Mouse (Mus musculus) intestine, embryonic 15.5 days (tissue): ENCODE results near the gene Rtl10. TPM values are rescaled to one million over a fixed set of nuclear protein-coding genes. Genes with fewer than 3 reads are reported as not detected.

ENCODE experiments used
- ATAC-seq: fragments of 200-750 bp; cut with Nextera tagmentation; 2 replicates; pipeline ENCODE4 v1.8.0; 2017; ENCODE audit warnings: moderate TSS enrichment, moderate library complexity
- H3K27ac ChIP-seq: fragments of 300-500 bp; sonication (generic); 2 replicates; pipeline ENCODE4 v1.5.1; 2015; ENCODE audit warnings: mild to moderate bottlenecking, inconsistent platforms
- H3K27me3 ChIP-seq: fragments of 300-500 bp; sonication (generic); replicated peaks from 2 replicates; pipeline ENCODE4 v1.6.1; 2015; ENCODE audit warnings: inconsistent platforms
- H3K36me3 ChIP-seq: fragments of 300-500 bp; sonication (generic); 2 replicates; pipeline ENCODE4 v1.6.1; 2015; ENCODE audit warnings: inconsistent platforms
- H3K4me1 ChIP-seq: fragments of 300-500 bp; sonication (generic); replicated peaks from 2 replicates; pipeline ENCODE4 v1.6.1; 2015; ENCODE audit warnings: inconsistent platforms
- H3K4me2 ChIP-seq: fragments of 300-500 bp; sonication (generic); replicated peaks from 2 replicates; pipeline ENCODE4 v1.6.1; 2015; ENCODE audit warnings: mild to moderate bottlenecking, inconsistent platforms
- H3K4me3 ChIP-seq: fragments of 300-500 bp; sonication (generic); replicated peaks from 2 replicates; pipeline ENCODE4 v1.5.1; 2015; ENCODE audit warnings: inconsistent platforms
- H3K9ac ChIP-seq: fragments of 300-500 bp; sonication (generic); 2 replicates; pipeline ENCODE4 v1.6.1; 2015; ENCODE audit warnings: inconsistent platforms
- H3K9me3 ChIP-seq: fragments of 300-500 bp; sonication (generic); 2 replicates; pipeline ENCODE4 v1.6.1; 2016; ENCODE audit warnings: inconsistent platforms
- WGBS: fragments of 180-500 bp; shearing (Covaris S2); methylation state at CpG from one replicate; pipeline ENCODE4 v1.1.7; 2015; 5-methylcytosine and 5-hydroxymethylcytosine counted together
- polyA plus RNA-seq: library from polyadenylated mRNA; unstranded; fragments of >200 nt; fragmentation: Nextera tagmentation; extraction: Ambion mirVana; gene quantifications from 2 replicates; pipeline ENCODE4 v1.2.1, GENCODE M21; 2015

The Rtl10 gene
- 3.2 and 3.4 TPM in 2 replicates for polyA plus RNA-seq

DNA sequence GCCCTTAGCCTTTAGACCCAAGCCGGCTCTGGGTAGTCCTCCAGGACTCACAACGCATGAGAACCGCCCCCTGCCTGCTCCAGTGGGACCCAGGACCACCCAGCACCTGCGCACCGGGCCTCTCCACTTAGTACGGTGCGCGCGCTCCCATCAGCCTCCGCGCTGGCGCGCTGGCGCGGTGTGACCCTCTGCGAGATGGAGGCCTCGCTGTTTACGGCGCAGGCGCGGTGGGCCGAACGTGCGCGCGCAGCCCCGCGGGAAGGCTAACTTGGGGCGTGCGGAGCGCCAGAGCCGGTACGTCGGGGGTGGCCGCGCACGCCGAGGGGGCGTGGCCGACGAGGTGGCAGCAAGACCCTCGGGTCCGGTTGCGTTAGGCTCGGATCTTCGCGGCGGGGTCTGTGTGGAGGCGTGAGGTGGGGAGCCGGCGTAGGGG, at the start of gene Rtl10, which contains the start of gene Gnb1l:
Rtl10 (plus strand) TSS at position 344 of the 433 bp plus-strand sequence.
Gnb1l (plus strand) TSS at position 156 of the 433 bp plus-strand sequence.
- Histone ChIP-seq H3K27ac (peak within 1 kb of the TSS; percentile 83), H3K4me3 (peak within 1 kb of the TSS; percentile 81), H3K36me3 (peaks cover 7% of the 10 kb centered on the region), H3K27me3 (no peaks in the 10 kb centered on the region), H3K9me3 (no peaks in the 10 kb centered on the region), H3K4me1 (peaks cover 7% of the 10 kb centered on the region), H3K9ac (peak within 1 kb of the TSS; percentile 78), H3K4me2 (peak within 1 kb of the TSS; percentile 89)
- WGBS, result under 1% methylated on average over 51 of the region's 51 CpGs
- ATAC-seq, result peak; percentile 99

DNA sequence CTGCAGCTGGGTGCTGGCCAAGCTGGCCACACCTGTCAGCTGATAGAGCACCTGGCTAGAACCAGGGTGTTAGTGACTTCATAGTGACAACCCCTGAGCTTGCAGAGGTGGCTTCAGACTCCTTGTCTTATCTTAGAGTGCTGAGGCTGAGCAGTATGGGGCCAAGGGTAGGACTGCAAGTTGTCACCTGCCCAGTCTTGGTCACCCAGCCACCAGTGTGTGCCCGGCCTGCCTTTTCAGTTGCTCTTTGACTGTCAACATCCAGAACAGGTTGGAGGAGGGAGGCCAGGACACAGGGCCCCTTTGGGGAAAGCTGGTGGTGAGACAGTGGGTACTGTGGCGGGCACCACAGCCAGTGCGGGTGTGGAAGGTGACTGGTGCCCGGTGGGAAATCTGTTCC, 49.7 kb upstream of the Rtl10 start:
- ATAC-seq, result no peak

DNA sequence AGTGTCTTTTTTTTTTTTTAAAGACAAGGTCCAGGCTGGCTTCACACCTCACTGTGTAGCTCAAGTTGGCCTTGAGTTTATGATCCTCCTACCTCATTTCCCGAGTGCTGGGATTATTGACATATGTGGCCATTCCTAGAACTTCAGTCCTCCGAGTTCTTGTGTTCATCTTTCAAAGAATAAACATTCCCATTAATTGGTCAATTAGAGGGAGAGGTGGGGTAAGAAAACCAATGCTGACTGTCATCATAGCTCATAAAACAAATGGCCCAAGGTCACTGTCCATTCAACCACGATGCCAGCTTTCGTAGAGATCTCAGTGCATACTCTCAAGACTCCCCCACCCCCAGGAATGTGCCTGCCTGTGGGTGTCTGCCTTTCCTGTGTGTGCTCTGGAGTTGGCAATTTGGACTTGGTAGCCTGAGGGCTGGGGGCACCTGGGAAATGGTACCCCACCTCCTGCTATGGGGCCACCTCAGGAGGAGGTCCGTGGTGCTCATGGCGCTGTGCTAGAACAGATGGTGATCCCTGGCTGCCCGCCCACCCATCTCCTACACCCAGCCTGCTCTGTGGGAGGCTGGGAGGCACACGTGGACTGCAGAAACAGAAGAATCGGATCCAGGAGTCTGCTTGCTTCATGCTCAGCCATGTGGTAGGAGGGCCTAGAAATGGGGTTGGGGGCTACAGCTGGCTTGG, 47.1 kb upstream of the Rtl10 start:
- no peak overlapping the region for H3K9ac ChIP-seq
- peak; percentile 34; the same call in 1 of the 2 replicates for ATAC-seq

More for the DNA sequence above, 49.7 kb upstream of the Rtl10 start:
- H3K4me2 ChIP-seq, result no peak overlapping the region
- H3K27me3 ChIP-seq, result no peaks in the 10 kb centered on the region
- WGBS, result 95% methylated on average over 4 of the region's 4 CpGs
- H3K27ac ChIP-seq, result no peak overlapping the region
- H3K9ac ChIP-seq, result no peak overlapping the region
- no peaks in the 10 kb centered on the region; the same call in 1 of the 2 replicates for H3K36me3 ChIP-seq
- H3K9me3 ChIP-seq, result no peaks in the 10 kb centered on the region
- H3K4me3 ChIP-seq, result no peak overlapping the region
- peaks cover 16% of the 10 kb centered on the region for H3K4me1 ChIP-seq

DNA sequence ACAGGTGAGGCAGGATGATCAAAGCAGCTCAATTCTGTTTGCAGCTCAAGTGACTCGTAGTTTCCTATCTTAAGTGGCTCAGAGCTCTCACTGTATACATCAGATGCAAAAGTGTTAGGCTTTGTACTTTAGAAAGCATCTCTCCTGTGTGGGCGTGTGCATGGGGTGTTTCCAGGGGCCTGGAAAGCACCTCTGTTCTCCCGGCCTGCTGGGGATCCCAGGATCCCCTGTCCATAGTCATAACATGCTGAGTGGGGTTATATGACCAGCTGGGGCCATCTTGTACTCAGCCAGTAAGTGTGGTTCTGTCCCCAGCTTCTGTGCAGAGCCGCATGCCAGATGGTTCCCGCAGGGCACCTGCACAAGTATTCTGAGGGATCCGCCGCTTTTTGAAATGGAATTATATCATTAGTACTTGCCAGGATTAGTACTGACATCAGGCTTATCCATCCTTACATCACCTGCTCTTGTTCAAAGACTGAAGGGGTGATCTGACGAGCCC, 46.3 kb upstream of the Rtl10 start:
- WGBS, result 84% methylated on average over 8 of the region's 8 CpGs
- no peak overlapping the region for H3K4me3 ChIP-seq
- H3K9me3 ChIP-seq, result no peaks in the 10 kb centered on the region
- no peak overlapping the region for H3K9ac ChIP-seq
- H3K4me1 ChIP-seq, result peaks cover 15% of the 10 kb centered on the region
- H3K36me3 ChIP-seq, result peaks cover 4% of the 10 kb centered on the region; the same call in 1 of the 2 replicates
- H3K4me2 ChIP-seq, result no peak overlapping the region
- H3K27me3 ChIP-seq, result no peaks in the 10 kb centered on the region
- no peak for ATAC-seq
- no peak overlapping the region for H3K27ac ChIP-seq

More for the DNA sequence above, 47.1 kb upstream of the Rtl10 start:
- no peak overlapping the region for H3K4me2 ChIP-seq
- H3K27ac ChIP-seq, result no peak overlapping the region
- H3K4me1 ChIP-seq, result peaks cover 16% of the 10 kb centered on the region
- no peak overlapping the region for H3K4me3 ChIP-seq
- H3K36me3 ChIP-seq, result no peaks in the 10 kb centered on the region; the same call in 1 of the 2 replicates
- H3K9me3 ChIP-seq, result no peaks in the 10 kb centered on the region
- no peaks in the 10 kb centered on the region for H3K27me3 ChIP-seq
- WGBS, result 50% methylated on average over 9 of the region's 9 CpGs

DNA sequence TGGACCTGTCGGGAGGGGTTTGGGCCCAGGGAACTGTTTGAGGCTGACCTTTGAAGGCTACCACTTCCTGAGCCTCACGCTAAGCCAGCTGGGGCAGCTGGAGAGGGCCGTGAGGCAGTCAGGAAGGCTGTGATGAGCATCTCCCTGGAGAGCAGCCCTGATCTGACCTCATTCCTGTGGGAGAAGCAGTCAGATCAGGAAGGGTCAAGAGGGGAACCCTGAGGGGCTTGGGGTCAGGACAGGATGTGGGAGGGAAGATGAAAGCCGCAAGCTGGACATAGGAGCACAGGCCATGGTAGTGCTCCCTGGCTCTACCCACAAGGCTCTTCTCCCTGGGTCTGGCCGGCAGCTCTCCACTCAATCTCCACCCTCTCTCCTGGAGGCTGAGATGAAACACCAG, 44.9 kb upstream of the Rtl10 start:
- H3K4me3 ChIP-seq, result no peak overlapping the region
- no peaks in the 10 kb centered on the region for H3K27me3 ChIP-seq
- H3K27ac ChIP-seq, result no peak overlapping the region
- no peak overlapping the region for H3K9ac ChIP-seq
- H3K36me3 ChIP-seq, result peaks cover 4% of the 10 kb centered on the region; the same call in 1 of the 2 replicates
- no peak overlapping the region for H3K4me2 ChIP-seq
- peaks cover 5% of the 10 kb centered on the region for H3K4me1 ChIP-seq
- H3K9me3 ChIP-seq, result no peaks in the 10 kb centered on the region
- no peak for ATAC-seq
- WGBS, result 55% methylated on average over 5 of the region's 5 CpGs

DNA sequence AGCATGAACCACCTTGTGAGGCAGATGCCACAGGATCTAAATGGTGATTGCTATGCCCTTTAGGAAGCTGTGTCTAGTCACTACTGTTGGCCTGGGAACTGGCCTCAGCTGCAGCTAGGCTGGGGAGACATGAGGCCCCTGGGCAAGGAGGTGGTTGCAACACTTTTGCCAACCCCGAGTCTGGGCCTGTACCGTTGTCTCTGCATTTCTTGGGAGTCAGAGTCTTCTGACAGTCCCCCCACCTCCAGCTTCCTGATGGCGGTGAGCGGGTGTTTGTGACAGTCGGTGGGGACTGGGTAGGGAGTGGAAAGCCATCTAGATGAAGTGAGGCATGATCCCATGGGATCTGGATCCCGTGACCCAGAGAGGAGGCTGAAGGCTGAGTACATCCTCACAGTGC, 43.3 kb upstream of the Rtl10 start:
- H3K27ac ChIP-seq, result no peak overlapping the region
- peaks cover 4% of the 10 kb centered on the region; the same call in 1 of the 2 replicates for H3K36me3 ChIP-seq
- H3K4me3 ChIP-seq, result no peak overlapping the region
- H3K27me3 ChIP-seq, result no peaks in the 10 kb centered on the region
- WGBS, result 83% methylated on average over 6 of the region's 6 CpGs
- no peak overlapping the region for H3K4me2 ChIP-seq
- peaks cover 19% of the 10 kb centered on the region for H3K4me1 ChIP-seq
- H3K9ac ChIP-seq, result no peak overlapping the region
- H3K9me3 ChIP-seq, result no peaks in the 10 kb centered on the region
- no peak for ATAC-seq

DNA sequence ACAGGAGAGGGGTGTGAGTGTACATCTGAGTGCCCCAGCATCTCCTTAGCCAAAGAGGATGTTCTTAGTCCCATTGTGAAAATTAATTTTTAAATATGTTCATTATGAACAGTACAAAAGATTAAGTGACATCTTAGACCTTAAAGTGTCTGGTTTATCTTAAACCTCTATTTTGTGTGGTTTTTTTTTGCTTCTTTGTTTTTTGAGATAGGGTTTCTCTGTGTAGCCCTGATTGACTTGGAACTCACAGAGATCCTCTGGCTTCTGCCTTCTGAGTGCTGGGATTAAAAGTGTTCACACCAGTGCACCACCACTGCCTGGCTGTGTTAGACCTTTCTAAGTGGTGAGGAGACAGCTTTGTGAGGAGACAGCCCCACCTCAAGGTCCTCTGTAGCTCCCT, 40.0 kb upstream of the Rtl10 start:
- Histone ChIP-seq H3K4me3 (no peak overlapping the region), H3K9ac (no peak overlapping the region), H3K36me3 (0 out of 2 replicates have a peak, but pooled peaks cover 4% of the 10 kb centered on the region), H3K9me3 (no peaks in the 10 kb centered on the region), H3K4me2 (no peak overlapping the region), H3K27me3 (no peaks in the 10 kb centered on the region), H3K4me1 (peaks cover 18% of the 10 kb centered on the region), H3K27ac (no peak overlapping the region)
- ATAC-seq, result no peak

DNA sequence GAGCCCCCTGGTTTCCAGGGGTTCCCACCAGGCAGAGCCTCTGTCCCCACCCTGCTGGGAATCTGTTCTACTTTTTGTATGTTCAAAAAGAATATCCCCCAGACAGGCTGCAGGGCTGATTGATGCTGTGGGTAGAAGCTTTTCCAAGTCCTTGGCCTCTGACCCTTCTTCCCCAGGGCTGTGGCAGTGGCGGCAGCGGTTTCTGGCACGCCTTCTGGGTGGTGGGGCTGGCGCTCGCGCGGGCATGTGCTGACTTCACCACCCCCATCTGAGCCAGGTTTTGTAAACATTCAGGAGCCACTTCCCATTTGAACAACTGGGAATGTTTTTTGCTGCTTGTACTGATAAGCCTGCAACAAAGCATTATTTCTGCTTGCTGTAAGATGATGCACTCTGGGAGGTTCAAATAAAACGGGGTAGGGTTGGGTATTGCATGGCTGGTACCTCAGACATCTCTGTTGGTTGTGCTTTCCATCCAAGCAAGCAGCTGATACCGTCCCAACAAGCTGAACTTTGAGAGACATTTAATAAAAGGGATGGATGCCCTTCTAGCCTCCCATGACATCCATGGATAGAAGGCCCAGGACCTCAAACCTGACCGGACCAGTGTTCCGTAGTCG, 39.3 kb upstream of the Rtl10 start:
- no peaks in the 10 kb centered on the region for H3K27me3 ChIP-seq

DNA sequence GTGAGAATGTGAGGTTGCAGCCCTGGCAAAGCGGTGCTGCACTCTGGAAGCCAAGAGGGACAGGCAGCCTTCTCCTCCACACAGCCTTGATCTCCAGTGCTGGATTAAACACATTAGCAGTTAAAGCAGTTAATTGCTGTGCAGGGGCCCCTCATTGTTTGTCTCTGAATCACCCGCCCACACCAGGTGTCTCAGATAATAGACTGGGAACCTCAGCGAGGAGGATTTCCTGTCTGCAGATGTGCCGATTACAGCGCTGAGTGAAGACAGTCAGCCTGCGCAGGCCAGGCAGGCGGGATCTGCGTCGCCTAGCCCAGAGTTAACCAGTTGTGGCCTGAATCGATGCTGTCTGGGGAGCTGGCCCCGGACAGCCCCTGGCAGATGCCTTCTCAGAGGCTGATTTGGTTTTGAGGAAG, 38.7 kb upstream of the Rtl10 start:
- Histone ChIP-seq H3K27me3 (no peaks in the 10 kb centered on the region), H3K27ac (peak overlapping the region; percentile 36; the same call in 1 of the 2 replicates), H3K9me3 (no peaks in the 10 kb centered on the region), H3K9ac (peak overlapping the region; percentile 26), H3K36me3 (0 out of 2 replicates have a peak, but pooled peaks cover 4% of the 10 kb centered on the region), H3K4me2 (peak overlapping the region; percentile 44), H3K4me1 (peaks cover 18% of the 10 kb centered on the region), H3K4me3 (no peak overlapping the region)
- ATAC-seq, result peak; percentile 88
- 5% methylated on average over 11 of the region's 11 CpGs for WGBS

More for the DNA sequence above, 39.3 kb upstream of the Rtl10 start:
- H3K27ac ChIP-seq, result peak overlapping the region; percentile 36; the same call in 1 of the 2 replicates
- H3K4me2 ChIP-seq, result peak overlapping the region; percentile 44
- H3K4me1 ChIP-seq, result peaks cover 18% of the 10 kb centered on the region
- H3K9me3 ChIP-seq, result no peaks in the 10 kb centered on the region
- no peak overlapping the region for H3K4me3 ChIP-seq
- WGBS, result 12% methylated on average over 12 of the region's 12 CpGs
- 0 out of 2 replicates have a peak, but pooled peaks cover 4% of the 10 kb centered on the region for H3K36me3 ChIP-seq
- peak overlapping the region; percentile 26; the same call in 1 of the 2 replicates for H3K9ac ChIP-seq
- ATAC-seq, result peak; percentile 41

DNA sequence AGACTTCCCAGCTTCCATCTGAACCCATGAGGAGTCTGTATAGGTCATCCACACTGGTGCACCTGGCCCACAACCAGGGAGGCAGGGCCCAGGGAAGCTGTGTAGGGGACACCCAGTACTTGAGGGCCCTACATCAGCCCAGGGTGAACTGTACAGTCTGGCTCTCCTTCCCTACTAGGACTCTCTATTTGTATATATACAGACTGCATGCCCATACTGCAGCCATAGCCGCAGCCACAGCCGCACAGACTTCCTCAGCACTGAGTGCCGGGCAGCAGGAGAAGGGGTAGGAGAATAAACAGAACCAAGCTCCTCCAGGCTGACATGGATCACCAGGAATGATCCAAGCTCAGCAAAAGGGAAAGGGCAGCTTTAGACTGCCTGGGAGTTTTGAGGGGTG, 37.9 kb upstream of the Rtl10 start:
- no peak overlapping the region for H3K9ac ChIP-seq
- no peak overlapping the region for H3K27ac ChIP-seq
- 0 out of 2 replicates have a peak, but pooled peaks cover 4% of the 10 kb centered on the region for H3K36me3 ChIP-seq
- no peak for ATAC-seq
- no peak overlapping the region for H3K4me3 ChIP-seq
- H3K4me1 ChIP-seq, result peaks cover 18% of the 10 kb centered on the region
- no peak overlapping the region for H3K4me2 ChIP-seq
- H3K27me3 ChIP-seq, result no peaks in the 10 kb centered on the region
- 57% methylated on average over 3 of the region's 3 CpGs for WGBS
- no peaks in the 10 kb centered on the region for H3K9me3 ChIP-seq

DNA sequence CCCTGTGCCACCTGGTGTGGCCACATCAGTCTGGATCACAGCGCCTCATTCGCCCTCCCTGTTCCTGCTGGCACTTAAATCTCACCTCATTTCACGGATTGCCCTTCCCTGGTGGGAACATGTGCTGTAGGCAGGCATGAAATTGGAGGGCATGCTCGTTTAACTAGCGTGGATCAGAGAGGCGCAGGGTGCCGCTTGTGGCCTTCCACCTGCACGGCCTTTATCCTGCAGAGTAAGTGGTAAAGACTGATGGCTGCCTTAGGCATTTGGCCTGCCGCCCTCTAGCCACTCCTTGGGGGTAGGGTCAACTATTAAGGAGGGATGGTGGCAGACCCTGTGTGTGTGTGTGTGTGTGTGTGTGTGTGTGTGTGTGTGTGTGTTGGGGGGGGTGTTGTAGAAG, 36.7 kb upstream of the Rtl10 start:
- Histone ChIP-seq H3K36me3 (0 out of 2 replicates have a peak, but pooled peaks cover 1% of the 10 kb centered on the region), H3K9ac (no peak overlapping the region), H3K27me3 (no peaks in the 10 kb centered on the region), H3K4me1 (peaks cover 18% of the 10 kb centered on the region), H3K4me3 (no peak overlapping the region), H3K27ac (no peak overlapping the region), H3K4me2 (no peak overlapping the region), H3K9me3 (no peaks in the 10 kb centered on the region)
- no peak for ATAC-seq
- 84% methylated on average over 9 of the region's 9 CpGs for WGBS

DNA sequence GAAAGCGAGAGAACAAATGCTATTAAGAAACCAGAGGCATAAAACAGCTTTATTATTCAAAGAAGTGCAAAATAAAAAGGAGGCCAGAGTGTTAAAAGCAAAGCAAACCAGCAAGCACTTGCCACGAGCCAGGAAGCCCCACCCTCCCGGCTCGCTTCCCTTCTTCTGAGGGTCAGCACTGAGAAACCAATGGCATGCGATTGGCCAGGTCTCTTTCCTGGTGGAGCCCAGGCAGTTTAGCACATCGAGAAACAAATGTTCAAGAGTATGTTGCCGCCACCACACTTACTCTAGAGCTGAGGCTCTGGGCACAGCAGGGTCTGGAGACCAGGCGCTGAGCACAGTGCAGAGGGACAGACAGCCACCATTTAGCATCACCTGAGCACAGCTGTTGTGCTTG, 36.1 kb upstream of the Rtl10 start:
- no peaks in the 10 kb centered on the region for H3K9me3 ChIP-seq
- H3K4me3 ChIP-seq, result no peak overlapping the region
- H3K4me2 ChIP-seq, result no peak overlapping the region
- no peak for ATAC-seq
- H3K27ac ChIP-seq, result no peak overlapping the region
- no peaks in the 10 kb centered on the region for H3K36me3 ChIP-seq
- no peak overlapping the region for H3K9ac ChIP-seq
- H3K4me1 ChIP-seq, result peaks cover 18% of the 10 kb centered on the region
- 58% methylated on average over 8 of the region's 8 CpGs for WGBS
- H3K27me3 ChIP-seq, result no peaks in the 10 kb centered on the region
